Mouse (Mus musculus): ENCODE data around the gene Gm49369.

DNA sequence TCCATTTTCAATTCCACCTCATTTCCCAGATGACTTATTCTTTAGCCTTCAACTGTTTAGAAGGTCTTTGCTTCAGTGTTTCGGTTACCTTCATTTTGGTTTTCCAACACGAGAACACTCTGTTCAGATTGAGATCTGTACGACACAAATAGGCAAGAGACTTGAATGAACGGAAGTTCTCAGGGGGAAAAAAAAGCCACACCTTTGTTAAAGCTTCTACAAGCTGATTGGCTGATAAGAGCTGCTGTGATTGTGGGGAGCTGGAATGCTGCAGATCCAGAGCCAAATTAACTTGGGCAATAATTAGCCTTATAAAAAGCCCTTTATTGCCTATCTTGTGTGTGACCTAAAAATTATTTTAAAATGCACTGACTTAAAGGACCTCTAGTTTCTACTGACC, 32.8 kb upstream of the Gm49369 start:
- TF ChIP-seq CTCF (IDR thresholded peaks at IDR 0.05; ENCODE audit: low read depth) (no peak), EP300 (IDR thresholded peaks at IDR 0.05; ENCODE audit: low read depth) (no peak)
